Mouse (Mus musculus) brain, adult 2 months (tissue): ENCODE results near the gene Prkd3.

Source experiments
- DNase-seq: peaks from one replicate; pipeline ENCODE4 v3.0.0; 2011; ENCODE audit warnings: low read depth, low spot score

The Prkd3 gene

DNA sequence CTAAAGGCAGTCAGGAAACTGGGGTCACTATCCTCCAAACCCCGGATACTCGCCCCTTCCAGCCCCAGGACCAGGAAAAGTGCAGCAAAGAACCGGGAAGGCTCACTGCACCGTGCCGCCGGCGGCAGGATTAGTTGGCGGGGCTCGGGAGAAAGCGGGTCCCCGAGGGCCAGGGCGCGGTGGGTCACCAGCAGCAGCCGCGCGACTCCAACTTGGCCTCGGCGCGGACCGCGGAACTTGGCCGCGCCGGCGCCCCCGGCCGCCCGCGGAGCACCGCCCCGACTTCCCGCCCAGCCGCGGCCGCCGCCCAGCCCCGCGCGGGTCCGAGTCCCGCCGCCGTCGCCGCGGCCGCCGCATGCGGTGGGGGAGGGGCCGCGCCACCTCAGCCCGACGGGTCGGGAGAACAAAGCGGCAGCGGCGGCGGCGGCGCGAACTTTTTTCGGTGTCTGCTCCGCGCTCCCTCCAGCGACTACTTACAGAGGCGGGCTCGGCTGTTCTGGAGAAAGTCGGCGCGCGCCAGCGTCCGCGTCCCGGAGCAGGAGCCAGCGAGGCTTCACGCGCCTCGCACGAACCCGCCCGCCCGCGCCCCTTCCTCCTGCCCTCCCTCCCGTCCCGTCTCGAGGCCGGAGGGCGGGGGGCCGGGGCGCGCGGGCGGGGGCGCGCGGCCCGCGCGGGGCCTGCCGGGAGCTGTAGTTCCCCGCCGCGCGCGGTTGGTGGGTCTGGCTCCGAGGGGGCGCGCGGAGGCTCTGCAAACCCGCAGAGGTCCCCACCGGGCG, at the start of gene Prkd3:
Gene Prkd3 (minus strand): TSS at position 609 of the 776 bp plus-strand sequence.
- peak; percentile 48 for DNase-seq

DNA sequence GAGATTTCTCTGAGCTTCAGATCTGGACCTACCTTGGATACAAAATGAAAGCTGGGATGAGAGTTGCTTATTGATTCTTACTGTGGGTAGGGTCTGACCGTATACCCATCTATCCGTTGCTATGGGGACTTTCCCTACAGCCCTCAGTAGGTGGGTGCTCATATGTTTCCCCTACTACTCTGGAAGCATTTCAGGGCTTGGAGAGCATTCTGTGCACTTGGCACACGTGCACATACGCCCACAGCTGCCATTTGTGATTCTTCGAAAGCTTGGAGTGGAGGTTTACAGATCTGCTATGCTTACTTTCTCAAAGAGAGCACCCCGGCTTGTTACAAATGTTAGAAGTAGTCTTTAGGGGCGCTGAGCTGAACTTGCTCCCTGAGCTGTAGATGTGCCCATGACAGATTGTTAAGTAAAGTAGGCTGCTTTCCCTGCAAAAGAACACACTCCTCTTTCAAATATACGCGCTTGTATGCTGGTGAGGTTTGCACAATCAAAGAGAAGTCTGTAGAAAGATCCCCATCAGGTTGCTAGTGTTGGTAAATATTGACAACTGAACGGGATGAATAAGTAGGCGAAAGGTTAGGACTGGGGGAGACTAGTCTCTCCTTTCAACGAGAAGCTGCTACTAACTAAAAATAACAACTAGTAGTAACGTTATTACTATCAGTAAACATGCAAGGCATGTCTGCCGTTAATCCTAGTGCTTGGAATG, 49.3 kb upstream of the Prkd3 start:
- DNase-seq: peak; percentile 80

GRCm38 (mm10) chr17:79069019-79069418, 48.4 kb upstream of the Prkd3 start:
- peak; percentile 19 for DNase-seq

- DNase-seq: no peak
Measured at GRCm38 (mm10) chr17:79068581-79068980, 48.0 kb upstream of the Prkd3 start.

- DNase-seq: no peak
Measured at GRCm38 (mm10) chr17:79064250-79064649, 43.6 kb upstream of the Prkd3 start.

DNA sequence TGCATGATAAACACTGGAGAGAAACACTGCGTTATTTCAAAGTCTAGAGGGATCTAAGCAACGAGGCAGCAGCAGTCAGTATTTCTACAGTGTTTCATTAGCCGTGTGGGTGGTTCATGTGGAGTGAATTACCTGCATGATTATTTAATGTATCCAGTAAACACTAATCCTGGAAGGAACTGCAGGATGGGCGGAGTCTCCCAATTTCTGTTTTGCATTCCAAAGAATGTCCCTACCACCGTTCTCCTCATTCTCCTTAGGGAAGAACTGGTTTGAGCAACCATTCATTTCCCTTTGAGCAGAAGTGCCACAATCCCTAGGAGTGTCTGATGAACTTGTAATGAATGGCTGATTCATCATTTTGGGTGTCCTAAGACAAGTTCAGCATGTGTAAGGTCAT, 39.6 kb upstream of the Prkd3 start:
- no peak for DNase-seq

DNA sequence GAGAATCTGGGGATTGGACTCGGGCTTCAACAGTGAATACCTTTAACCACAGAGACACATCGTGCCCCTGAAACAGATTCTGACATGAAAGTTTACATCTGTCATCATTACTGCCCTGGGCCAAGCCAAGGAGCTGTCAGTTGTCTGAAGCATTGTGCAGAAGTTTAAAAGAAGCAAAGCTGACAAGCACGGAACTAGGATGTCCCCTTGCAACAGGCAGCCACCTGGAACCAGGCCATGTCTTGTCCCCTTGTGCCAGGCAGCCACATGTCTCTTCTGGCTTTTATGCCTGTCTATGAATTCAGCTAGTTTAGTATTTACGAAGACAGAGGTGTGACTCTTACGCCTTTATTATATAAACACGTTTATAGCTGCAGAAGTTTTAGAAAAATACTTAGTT, 37.7 kb upstream of the Prkd3 start:
- no peak for DNase-seq

DNA sequence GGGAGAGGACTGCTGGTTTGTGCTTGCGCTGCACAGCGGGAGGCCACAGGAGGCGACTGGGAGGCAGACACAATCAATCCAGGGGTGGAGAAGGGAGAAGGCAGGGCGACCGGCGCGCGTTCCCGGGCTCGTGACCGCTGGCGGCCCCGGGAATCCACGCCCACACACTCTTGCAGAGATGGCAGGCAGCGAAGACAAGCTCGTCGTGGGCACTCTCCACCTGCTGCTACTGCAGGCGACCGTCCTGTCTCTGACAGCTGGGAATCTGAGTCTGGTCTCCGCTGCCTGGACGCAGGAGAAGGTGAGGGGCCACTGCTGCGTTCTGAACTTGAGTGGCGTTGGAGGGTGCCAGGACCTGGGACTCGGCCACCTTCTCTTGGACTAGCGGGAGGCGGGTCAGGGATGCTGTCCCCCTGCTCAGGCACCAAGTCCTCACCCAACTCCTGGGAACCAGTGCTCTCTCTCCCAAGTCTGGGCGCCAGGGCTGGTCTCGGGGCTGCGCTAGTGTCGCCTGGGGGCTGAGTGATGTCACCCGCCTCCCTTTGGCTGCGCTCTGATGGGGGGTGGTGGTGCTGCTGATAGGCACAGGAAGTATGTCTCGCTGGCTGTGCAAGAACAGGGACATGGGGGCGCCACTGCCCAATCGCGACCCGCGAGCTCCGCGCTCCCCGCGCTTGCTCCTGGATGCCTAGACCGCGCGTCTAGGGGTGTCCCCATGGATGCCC, 31.6 kb upstream of the Prkd3 start:
- peak; percentile 84 for DNase-seq

DNA sequence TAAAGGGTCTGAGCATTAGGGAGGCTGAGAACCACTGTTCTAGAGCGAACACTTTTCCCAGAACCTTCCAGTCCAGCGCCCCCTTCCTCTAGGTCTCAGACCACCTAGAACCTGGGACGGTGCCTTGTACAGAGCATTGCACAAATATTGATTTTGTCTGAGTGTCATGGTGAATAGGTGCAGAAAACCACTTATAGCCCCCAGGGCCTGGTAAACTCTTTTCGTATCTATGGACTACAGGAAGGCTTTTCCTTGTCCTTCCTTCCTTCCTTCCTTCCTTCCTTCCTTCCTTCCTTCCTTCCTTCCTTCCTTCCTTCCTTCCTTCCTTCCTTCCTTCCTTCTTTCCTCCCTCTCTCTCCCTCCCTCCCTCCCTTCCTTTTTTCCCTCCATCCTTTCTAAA, 31.0 kb upstream of the Prkd3 start, which contains the start of gene Qpct:
Gene Qpct (plus strand): TSS at position 301 of the 400 bp plus-strand sequence.
- no peak for DNase-seq

- DNase-seq: no peak
Measured at GRCm38 (mm10) chr17:79043705-79044104, 23.1 kb upstream of the Prkd3 start.

GRCm38 (mm10) chr17:79039660-79040059, 19.0 kb upstream of the Prkd3 start:
- DNase-seq: no peak

DNA sequence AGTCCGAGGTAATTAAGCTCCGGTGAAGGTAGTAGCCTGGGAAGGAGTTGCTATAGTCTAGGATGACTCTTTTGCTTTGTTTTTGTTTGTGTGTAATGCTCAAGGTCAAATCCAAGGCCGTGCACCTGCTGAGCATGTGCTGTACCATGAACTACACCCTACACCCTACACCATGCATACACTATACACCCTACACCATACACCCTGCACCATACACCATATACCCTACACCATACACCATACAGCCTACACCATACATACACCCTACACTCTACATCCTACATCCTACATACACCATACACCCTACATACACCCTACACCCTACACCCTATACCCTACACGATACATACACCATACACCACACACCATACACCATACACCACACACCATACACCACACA, 12.2 kb upstream of the Prkd3 start:
- no peak for DNase-seq

GRCm38 (mm10) chr17:79031569-79031968, 11.0 kb upstream of the Prkd3 start:
- DNase-seq: no peak

DNA sequence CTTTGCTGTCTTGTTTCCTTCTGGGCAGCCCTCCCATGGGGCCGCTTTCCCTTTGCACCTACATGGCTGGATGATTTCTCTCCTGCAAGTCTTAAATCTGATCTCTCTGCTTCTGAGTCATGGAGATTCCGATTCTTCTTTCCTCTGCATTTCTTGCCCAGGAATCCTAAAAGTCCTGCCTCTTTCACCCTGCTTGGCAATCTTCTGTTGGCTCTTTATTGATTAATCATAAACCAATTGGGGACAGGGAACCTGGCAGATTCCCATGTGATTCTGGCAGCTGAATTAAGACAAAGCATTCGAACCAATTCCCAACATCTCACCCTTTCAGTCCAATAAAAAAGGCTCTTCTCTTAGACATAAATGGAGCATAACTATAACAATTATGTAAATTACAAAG, 8.6 kb upstream of the Prkd3 start:
- DNase-seq: no peak

DNA sequence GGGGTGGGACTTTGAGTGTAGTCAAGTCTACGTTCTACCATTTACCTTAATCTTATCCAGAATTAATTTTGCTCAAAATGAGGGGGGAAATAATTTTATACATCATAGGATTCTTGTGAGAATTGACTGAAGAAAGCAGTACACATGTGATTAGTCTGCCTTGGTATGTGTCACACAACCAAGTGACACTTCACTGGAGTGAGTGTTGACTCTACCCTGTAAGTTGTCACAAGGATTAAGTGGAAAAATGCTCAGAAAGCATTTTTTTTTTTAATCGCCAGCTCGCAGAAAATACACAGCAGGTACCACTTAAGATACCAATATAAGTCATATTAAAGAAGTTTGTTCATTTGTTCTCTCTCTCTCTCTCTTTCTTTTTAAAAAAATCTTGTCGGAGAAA, 3.9 kb upstream of the Prkd3 start:
- DNase-seq: no peak

DNA sequence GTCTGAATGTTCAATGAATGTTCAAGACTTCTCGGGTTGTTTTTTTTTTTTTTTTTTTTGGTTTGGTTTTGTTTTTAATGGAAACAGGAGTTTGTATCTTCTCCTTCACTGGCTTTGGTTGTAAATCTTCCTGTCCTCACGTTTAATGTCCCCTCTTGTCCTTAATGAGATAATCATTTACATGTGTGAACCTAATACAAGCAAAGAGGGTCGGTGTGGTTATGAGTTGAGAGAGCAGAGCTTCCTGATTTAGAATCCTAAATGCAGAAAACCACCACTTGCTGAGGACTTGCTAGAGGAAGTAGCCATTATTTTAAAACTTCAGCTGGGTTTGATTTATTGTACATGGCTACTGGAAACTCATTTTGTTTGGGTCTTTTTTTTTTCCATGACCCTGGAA, 2.1 kb upstream of the Prkd3 start:
- no peak for DNase-seq

GRCm38 (mm10) chr17:79020984-79021335, 344 bp upstream of the Prkd3 start:
- no peak for DNase-seq

DNA sequence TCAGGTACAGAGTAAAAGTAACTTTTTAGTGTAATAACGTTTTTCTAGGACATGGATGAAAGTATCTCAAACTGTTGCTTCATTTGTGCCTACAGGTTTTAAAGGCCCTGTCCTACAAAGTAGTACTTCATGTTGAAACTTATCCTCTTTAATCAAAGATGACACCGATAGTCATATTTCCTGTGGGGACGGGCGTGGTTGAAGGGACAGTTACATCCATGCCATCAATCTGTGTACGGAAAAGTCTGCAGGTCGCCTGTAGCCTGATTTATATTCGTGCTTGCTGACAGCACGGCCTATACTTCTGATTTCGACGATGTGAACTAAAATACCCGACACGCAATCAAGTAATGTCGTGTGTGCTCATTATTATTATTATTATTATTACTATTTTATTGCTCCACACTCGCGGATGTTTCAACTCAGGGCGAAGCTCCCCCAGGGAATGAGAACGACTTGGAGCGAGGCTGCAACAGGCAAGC, 849 bp downstream of the Prkd3 start:
- no peak for DNase-seq

- DNase-seq: no peak
Measured at GRCm38 (mm10) chr17:79018422-79018821, 2.2 kb downstream of the Prkd3 start.

GRCm38 (mm10) chr17:79015831-79016230, 4.8 kb downstream of the Prkd3 start:
- DNase-seq: no peak

- no peak for DNase-seq
Measured at GRCm38 (mm10) chr17:79014911-79015685, 5.5 kb downstream of the Prkd3 start.

DNA sequence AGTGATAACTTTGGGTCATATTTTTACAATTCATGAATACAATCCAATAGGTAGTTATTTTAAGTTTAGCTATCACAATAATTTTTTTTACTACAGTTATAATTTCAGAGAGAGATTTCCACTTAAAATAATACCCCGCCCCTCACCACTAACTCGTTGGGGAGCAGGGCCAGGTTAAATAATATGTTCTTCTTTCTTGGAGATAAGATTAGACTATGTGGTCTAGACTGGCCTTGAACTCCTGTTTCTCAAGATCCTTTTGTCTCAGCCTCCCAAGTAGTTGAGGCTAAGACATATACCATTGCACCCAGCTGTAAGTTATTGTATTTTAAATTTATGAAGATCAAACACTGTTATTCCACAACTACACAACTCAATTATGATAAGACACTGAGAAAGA, 7.0 kb downstream of the Prkd3 start:
- DNase-seq: no peak
